Mouse (Mus musculus) kidney, adult 2 months (tissue): ENCODE results near the gene Trim72.

ENCODE experiments used
- CTCF ChIP-seq: fragments of 200-500 bp; conservative IDR thresholded peaks from 2 replicates; pipeline ENCODE4 v1.5.1; 2011; ENCODE audit warnings: low read depth, mild to moderate bottlenecking, control low read depth, low read length, moderate library complexity, mixed read lengths; ENCODE audit not compliant: insufficient read depth, insufficient read length
- POLR2A ChIP-seq: fragments of 200-500 bp; IDR thresholded peaks from one replicate; pipeline ENCODE4 v1.6.1; 2011; ENCODE audit warnings: low read depth, low read length, control low read depth

DNA sequence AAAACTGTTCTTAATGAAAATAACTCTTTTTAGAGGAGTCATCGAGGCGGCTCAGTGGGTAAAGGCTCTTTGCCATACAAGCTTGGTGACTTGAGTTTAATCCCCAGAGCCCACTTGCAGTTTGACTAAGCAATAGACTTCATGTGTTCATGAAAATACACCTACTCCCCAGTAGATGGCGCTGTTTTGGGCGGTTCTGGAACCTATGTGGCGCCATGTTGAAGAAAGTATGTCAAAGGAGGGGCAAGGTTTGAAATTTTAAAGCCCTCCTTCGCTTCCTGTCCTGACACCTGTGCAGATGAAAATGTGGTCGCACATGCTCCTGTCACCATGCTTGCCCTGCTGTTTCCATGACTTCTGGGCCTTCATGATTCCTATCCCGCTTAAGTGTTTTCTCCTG, 19.2 kb downstream of the Trim72 start:
- TF ChIP-seq CTCF: peak; percentile 29; the same call in 1 of the 2 replicates
- TF ChIP-seq POLR2A: no peak
